Mouse (Mus musculus) liver, postnatal 0 days (tissue): ENCODE data around the gene Ppp1r9b.

Experiments used
- CTCF ChIP-seq: sonication (generic); IDR thresholded peaks from 2 replicates; pipeline ENCODE4 v1.5.1; 2016; ENCODE audit warnings: antibody characterized with exemption, low read depth
- EP300 ChIP-seq: IDR thresholded peaks from 2 replicates; pipeline ENCODE4 v1.6.1; 2016; ENCODE audit warnings: antibody characterized with exemption, low read depth, mild to moderate bottlenecking

- TF ChIP-seq CTCF = no peak
- no peak for TF ChIP-seq EP300
These were observed 5.7 kb upstream of the Ppp1r9b start for GRCm38 (mm10) chr11:94985140-94985539.
